Mouse (Mus musculus) brown adipose tissue, adult 24 weeks (tissue): ENCODE results near the gene Peli3. TPM values are rescaled to one million over a fixed set of nuclear protein-coding genes. Genes with fewer than 3 reads are reported as not detected.

Experiments
- H3K27ac ChIP-seq: fragments of 200-500 bp; replicated peaks from 2 replicates; pipeline ENCODE4 v1.5.1; 2012; ENCODE audit warnings: low read depth, mild to moderate bottlenecking, low read length
- H3K4me1 ChIP-seq: fragments of 200-500 bp; 2 replicates; pipeline ENCODE4 v1.6.1; 2012; ENCODE audit warnings: low read length, mixed read lengths; ENCODE audit not compliant: control insufficient read depth, insufficient read depth, insufficient read length
- H3K4me3 ChIP-seq: fragments of 200-500 bp; 2 replicates; pipeline ENCODE4 v1.5.1; 2012; ENCODE audit warnings: low read depth, mild to moderate bottlenecking, low read length, moderate library complexity; ENCODE audit not compliant: insufficient read depth
- polyA plus RNA-seq: library from polyadenylated mRNA; stranded (reverse); fragments of >200 nt; gene quantifications from 2 replicates; pipeline ENCODE4 v1.2.4, GENCODE M21; 2012; ENCODE audit not compliant: missing spikeins, insufficient read depth, insufficient read length

Peli3 gene
- polyA plus RNA-seq, 1 experiment: 3.8 TPM

DNA sequence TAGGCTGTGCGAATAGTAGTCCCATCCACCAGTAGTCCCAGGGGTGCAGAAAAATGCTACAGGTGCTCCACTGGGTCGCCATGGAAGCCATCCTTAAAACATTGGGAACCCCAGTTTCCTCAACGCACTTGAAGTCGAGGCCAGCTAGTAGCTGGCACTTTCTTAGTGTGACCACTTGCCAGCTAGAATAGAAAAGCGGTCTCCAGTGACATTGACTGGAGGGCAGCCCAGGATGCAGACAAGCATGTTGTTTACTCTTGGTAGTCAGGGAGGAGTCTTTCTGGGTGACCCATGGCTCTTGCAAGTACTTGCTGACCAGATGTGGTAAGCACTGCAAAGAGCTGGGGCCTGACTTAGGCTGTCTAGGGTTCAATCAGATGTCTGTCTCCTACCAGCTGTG is 14.1 kb downstream of the Peli3 start:
- no peak overlapping the region for H3K27ac ChIP-seq
- H3K4me3 ChIP-seq: no peak overlapping the region

DNA sequence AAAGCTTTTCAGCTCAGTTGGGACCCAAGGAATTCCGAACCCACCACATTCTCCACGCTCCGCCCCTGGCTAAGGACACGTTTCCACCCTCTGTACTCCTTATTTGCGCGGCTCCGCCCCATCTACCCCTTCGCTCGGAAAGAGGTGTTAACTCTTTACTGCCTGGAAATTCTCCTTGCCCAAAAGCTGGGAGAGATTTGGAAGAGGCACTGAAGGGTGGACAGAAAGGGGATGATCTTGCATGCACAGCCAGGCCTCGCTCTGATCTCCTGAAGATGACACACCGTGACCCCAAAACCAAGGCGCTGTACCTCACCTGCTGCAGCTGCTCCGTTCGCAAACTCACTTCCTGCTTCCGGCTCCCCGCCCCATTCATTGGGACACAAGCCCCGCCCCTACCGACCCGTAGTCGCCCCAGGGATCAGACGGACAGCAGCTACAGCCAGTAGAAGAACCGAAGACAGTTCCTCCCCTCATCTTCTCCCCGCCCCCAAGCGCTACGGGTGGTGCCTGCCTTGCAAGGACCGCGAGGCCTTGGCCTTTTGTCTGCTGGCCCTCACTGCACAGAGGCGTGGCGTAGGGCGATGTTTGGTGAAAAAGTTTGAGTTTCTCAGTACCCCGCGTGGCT is 14.9 kb downstream of the Peli3 start, which contains the start of gene Dpp3:
Dpp3 (minus strand) TSS at position 384 of the 628 bp plus-strand sequence.
- Histone ChIP-seq H3K27ac (peak within 1 kb of the TSS; percentile 14; the same call in 1 of the 2 replicates), H3K4me1 (peaks cover 3% of the 10 kb centered on the region; the same call in 1 of the 2 replicates), H3K4me3 (peak within 1 kb of the TSS; percentile 81)

More for the DNA sequence above, 14.1 kb downstream of the Peli3 start:
- H3K4me1 ChIP-seq: peaks cover 3% of the 10 kb centered on the region; the same call in 1 of the 2 replicates

DNA sequence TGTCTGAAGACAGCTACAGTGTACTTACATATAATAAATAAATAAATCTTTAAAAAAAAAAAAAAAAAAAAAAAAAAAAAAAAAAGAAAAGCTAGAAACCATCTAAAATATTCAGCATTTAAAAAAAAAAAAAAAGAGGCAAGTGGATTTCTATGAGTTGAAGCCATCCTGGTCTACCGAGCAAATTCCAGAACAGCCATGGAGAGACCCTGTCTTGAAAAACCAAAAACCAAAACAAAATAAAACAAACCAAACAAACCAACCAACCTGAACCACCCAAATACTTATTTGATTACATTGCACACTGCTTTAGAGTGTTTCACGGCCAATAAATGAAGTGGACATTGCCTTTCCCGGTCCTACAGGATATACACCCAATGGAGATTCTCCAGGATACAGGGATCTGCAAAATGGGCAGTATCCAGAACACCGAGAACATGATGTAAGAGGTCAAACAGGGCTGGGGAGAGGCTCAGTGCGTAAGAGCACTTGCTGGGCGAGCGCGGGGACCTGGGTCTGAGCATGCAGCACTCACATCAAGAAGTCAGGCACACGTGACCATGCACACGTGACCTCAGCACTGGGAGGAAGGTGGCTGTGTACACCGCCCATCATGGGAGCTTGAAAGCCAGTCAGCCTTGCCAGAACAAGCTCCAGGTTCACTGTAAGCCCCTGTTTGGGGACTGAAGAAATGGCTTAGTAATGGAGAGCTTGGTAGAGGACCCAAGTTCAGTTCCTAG is 17.6 kb downstream of the Peli3 start:
- Histone ChIP-seq H3K27ac (no peak overlapping the region), H3K4me1 (peaks cover 3% of the 10 kb centered on the region; the same call in 1 of the 2 replicates), H3K4me3 (no peak overlapping the region)

DNA sequence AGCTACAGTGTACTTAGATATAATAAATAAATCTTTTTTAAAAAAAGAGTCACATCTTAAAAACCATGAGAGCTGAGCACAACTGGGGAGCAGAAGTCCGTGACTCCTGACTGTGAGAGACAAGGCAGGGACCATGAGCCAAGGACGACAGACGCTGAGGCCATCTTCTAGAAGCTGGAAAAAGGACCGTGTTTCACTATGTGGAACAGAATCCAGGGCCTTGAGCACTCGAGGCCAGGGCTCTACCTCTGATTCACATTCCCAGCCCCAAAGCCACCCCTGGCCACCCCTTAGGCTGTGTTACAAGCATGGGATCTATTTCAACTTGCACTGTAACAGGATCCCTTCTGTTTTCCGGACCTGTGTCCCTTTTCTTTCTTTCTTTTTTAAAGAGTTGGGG is 23.3 kb downstream of the Peli3 start:
- no peak overlapping the region for H3K4me3 ChIP-seq
- H3K27ac ChIP-seq: no peak overlapping the region
- H3K4me1 ChIP-seq: no peaks in the 10 kb centered on the region

DNA sequence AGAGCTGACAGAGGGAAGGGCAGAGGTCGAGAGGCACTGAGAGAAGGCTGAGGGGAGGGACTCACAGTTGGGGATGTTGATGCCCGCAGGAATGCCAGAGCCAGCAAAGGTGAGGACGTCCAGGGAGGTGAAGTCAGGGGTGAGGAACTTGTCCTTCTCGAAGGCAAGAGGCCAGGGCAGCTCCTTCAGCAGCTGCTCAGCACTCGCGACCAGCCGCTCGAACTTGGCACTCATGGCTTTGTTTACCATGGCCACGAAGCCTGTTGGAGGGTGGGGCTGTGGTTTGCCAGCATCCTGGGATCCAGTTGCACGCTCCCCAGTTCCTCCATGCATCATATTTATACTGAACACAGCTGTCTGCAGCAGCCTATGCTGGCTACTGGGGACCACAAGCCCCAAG is 26.1 kb downstream of the Peli3 start:
- Histone ChIP-seq H3K27ac (no peak overlapping the region), H3K4me1 (no peaks in the 10 kb centered on the region), H3K4me3 (no peak overlapping the region)

DNA sequence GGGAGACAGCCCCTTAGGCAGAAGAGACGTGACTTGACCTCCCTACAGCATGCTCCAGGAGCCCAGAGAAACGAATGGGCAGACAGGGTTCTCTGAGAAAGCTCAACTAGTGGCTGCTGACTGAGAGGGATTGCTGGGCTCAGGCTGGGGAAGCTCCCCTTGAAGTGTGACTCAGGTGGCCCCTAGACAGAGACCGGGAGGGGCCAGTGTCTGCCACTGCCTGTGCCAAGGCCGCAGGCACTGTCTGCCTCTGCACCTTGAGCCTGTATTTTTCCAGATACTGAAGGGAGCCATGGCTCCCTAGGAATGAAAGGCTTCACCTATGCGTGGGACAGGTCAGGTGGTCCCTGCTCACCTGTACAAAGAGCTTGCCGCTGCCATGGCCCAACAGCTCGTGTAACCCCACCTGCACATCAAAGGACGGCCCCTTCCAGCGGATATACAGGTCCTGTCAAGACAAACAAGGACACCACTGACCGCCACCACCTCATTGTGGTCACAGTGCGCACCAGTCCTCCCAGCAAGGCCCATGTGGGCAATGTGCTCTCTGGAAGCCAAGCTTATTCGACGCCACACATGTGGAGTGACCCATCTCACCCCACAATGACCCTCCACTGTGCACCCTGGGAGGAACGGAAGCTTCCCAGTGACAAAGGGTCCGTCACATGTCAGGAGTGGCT is 26.9 kb downstream of the Peli3 start:
- Histone ChIP-seq H3K27ac (no peak overlapping the region), H3K4me3 (no peak overlapping the region), H3K4me1 (no peaks in the 10 kb centered on the region)

DNA sequence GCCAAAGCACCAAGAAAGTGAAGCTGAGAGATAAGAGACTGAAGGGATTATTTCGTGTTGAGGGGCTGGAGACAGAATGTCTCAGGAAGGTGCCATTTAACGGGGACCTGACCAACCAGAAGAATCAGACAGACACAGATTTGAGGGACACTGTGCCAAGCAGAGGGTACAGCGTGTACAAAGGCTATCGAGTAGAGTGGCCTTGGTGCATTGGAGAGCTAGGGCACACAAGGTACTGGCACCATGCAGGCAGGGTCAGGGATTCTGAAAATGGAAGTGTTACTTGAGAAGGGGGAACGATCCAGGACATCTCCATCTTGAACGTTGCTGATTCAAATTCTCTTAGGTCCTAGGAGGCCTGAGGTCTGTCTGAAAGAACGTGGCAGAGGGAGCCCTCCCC is 33.6 kb downstream of the Peli3 start:
- no peak overlapping the region for H3K27ac ChIP-seq
- H3K4me3 ChIP-seq: no peak overlapping the region
- H3K4me1 ChIP-seq: 0 out of 2 replicates have a peak, but pooled peaks cover 3% of the 10 kb centered on the region

DNA sequence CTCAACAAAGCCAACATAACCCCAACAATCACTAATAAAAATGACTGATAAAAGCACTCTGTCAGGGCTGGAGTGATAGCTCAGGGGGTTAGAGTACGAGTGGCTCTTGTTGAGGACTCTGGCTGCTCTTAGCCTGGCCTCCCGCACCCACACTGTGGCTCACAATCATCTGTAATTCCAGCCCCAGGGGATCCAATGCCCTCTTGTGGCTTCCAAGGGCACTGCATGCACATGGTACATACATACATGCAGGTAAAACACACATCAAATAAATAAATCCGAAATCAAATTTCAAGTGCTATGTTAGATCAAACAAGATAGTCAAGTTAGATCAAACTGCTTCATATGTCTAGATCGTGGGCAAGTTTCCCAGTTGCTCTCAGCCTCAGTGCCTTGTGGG is 34.8 kb downstream of the Peli3 start:
- Histone ChIP-seq H3K27ac (no peak overlapping the region), H3K4me3 (no peak overlapping the region), H3K4me1 (0 out of 2 replicates have a peak, but pooled peaks cover 3% of the 10 kb centered on the region)

DNA sequence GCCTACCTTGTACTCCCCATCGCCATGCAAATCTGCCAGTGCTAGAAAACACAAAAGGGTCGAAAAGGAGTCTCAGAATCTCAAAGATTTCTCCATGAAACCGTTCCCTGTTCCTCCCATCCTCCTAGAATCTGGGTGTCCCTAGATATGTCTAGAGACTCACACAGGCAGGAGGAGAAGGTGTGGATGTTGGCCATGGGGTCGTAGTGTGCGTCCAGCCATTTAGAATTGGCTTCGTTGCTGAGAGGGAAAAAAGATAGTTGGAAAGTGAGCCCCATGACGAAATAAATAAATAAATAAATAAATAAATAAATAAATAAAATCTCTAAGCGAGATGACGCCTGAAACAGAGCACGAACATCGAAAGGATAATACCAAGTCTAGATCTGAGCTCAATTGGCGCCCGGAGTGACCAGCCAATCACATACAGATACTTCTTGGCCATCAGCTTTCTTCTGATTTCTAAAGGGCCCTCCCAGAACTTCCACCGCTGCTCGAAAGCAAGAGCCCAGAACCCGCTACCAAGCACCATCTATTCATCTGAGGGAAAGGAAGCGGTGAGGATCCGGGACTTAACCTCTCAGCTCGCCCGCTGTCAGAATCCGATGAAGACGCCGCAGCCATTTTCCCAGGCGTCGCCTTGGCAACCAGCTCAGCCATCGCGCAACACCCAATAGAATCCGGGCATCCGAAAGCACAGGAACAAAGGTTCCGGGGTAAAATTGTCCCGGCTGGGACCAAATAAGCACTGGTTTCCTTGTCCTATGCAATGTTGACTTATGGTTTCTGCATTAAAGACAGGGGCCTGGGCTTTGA is 36.7 kb downstream of the Peli3 start, which contains the start of gene Bbs1:
Bbs1 (minus strand) TSS at position 650 of the 816 bp plus-strand sequence.
- peak within 1 kb of the TSS; percentile 80 for H3K4me3 ChIP-seq
- 0 out of 2 replicates have a peak, but pooled peaks cover 3% of the 10 kb centered on the region for H3K4me1 ChIP-seq
- H3K27ac ChIP-seq: no peak within 1 kb of the TSS

DNA sequence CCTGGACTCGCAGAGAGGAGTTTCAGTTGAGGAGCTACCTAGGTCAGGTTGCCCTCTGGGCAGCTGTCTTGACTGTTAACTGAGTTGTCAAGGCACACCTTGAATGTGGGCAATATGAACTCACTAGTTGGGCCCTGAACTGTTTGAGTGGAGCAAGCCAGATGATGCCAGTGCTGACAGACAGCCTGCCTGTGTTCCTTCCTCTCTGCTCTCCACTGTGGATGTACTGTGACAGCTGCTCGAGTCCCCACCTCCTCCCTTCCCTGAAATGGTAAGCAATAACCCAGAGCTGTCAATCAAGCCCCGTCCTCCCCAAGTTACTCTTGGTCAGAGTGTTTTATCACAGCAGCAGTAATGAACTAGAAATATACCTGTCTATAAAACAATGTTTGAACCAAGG is 43.0 kb downstream of the Peli3 start:
- Histone ChIP-seq H3K4me1 (no peaks in the 10 kb centered on the region), H3K4me3 (no peak overlapping the region), H3K27ac (no peak overlapping the region)

DNA sequence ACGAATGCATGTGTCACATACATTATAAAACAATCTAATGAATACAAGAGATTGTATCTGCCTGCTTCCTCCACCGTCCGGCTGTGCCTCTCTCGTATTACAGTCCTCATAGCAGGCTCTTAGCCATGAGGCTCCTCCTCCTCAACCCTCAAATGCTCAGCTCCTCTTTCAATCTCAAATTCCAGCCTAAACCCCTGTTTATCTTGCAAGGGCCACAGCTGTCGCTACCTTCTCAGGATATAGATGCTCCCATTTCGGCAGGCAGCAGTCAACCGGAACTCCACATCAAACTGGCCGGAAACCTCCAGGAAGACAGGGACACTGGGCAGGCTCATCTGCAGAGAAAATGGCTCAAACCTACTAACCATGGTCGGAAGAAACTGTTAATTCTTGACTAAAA is 44.0 kb downstream of the Peli3 start:
- Histone ChIP-seq H3K27ac (no peak overlapping the region), H3K4me1 (no peaks in the 10 kb centered on the region), H3K4me3 (no peak overlapping the region)

DNA sequence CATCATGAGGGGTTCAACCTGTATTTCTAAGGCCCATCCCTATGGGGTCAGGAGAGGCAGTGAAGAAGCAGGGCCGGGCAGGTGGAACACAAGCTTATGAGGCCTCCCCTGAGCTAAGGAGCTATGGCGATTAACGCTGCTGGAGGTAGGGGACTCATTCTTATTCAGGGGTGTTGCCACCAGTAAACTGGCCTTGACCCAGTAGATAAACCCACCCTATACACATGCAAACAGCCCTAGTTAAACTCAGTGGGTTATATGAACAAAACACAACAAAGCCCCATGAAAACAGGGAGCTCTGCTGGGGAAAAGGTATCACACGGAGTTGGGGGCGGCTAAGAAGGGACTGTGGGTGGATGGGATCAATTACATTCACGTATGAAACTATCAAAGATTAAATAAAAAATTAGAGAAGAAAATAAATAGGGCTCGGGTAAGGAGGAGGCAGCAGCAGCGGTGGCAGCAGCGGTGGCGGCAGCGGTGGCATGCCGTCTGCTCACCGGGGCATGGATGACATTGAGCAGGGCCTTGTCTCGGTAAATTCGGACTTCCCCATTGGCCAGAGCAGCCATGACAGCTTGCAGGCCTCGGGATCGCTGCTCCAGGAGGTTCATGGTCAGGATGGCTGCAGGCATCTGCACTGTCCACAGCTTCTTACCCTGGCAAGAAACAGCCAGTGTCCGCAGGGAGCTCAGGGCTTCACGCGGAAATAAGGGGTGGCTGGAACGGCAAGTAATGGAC is 46.0 kb downstream of the Peli3 start:
- no peak overlapping the region for H3K4me3 ChIP-seq
- no peak overlapping the region for H3K27ac ChIP-seq
- no peaks in the 10 kb centered on the region for H3K4me1 ChIP-seq

DNA sequence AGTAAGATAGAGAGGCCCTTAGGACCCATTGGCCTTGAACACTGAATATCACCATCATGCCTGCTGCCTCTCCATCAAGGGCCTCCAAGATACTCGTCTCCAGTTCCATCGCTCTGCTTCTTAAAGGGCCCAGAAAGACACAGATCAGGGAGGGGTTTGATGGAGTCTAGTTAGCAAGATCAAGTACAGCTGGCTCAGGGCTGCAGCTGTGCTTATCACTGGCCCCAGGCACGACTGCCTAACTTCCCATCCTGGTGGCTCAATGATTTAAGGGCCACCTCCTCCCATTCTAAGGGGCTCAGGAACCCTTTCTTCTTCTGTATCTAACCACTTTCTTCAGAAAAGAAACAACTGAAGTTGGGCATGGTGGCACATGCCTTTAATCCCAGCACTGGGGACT is 51.1 kb downstream of the Peli3 start:
- Histone ChIP-seq H3K4me1 (no peaks in the 10 kb centered on the region), H3K4me3 (no peak overlapping the region), H3K27ac (no peak overlapping the region)

DNA sequence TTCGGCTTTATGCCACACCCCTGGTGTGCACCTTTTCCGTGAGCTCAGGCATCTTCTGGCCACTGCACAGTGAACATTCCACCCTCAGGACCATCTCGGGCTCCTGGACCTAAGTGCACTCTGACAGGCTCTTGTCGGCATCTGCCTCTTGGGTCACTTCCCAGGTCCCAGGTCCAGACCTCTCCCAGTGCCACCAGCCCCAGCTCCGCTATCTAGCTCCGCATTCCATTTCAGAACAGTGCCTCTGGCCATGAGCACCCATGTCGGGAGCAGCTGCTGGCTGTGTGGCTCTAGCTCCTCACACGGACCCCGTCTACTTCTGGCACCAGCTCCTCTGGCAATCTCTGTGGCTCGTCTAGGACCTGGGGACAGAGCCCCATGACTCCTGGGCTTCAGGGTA is 53.1 kb downstream of the Peli3 start:
- H3K27ac ChIP-seq: no peak overlapping the region
- H3K4me1 ChIP-seq: no peaks in the 10 kb centered on the region
- no peak overlapping the region for H3K4me3 ChIP-seq
